Mouse (Mus musculus): ENCODE results near the gene Rhox2a. TPM values are rescaled to one million over a fixed set of nuclear protein-coding genes. Genes with fewer than 3 reads are reported as not detected.

Rhox2a gene
- polyA plus RNA-seq (2017; shearing (Covaris generic)), result not detected

GRCm38 (mm10) chrX:37244676-37245075, at the start of gene Rhox2a:
Gene Rhox2a, plus strand, starts transcription at chrX:37244976.

DNA sequence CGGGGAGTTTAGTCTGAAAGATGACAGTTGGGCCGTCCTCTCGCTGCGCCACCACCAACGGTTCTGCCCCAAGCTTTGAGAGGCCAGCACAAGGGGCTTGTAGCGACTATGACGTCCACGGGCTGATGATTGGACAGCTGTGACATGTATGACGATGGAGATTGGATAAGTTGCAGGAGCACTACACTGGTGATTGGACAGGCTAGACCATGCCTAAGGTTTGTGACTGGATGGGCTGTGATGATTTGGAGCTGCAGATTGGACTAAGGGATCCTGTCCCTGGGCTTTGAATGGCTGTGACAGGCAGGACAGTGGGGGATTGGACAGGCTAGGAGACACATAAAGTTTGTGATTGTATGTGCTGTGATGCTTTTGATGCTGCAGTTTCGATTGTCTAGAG, 33.8 kb upstream of the Rhox2a start, which contains the start of gene Gm9:
TSS of gene Gm9 (minus strand) at position 101 of the 400 bp plus-strand sequence.

GRCm38 (mm10) chrX:37222158-37222557, 22.6 kb upstream of the Rhox2a start, which contains the start of gene Rhox1:
Gene Rhox1, minus strand, starts transcription at chrX:37222258.

GRCm38 (mm10) chrX:37249619-37250018, 4.8 kb downstream of the Rhox2a start, which contains the start of gene Rhox3a:
Gene Rhox3a, plus strand, starts transcription at chrX:37249919.

GRCm38 (mm10) chrX:37265038-37265437, 20.3 kb downstream of the Rhox2a start, which contains the start of gene Rhox4a:
Gene Rhox4a, plus strand, starts transcription at chrX:37265338.

Other genes with a start within 250 kb of the Rhox2a start
- gene Sowahd, start 196.1 kb upstream of the Rhox2a start, polyA plus RNA-seq (2017; shearing (Covaris generic)), result not detected
- gene Rpl39, start 159.6 kb upstream of the Rhox2a start, polyA plus RNA-seq (2017; shearing (Covaris generic)), result 452 TPM
- gene Upf3b, start 134.7 kb upstream of the Rhox2a start, polyA plus RNA-seq (2017; shearing (Covaris generic)), result 24.7 TPM
- gene Nkap, start 118.2 kb upstream of the Rhox2a start, polyA plus RNA-seq (2017; shearing (Covaris generic)), result 28.6 TPM
- 0.22 TPM for gene Akap14, start 76.1 kb upstream of the Rhox2a start, polyA plus RNA-seq (2017; shearing (Covaris generic))
- 231 TPM for gene Ndufa1, start 53.8 kb upstream of the Rhox2a start, polyA plus RNA-seq (2017; shearing (Covaris generic))
- gene Rnf113a1, start 53.7 kb upstream of the Rhox2a start, polyA plus RNA-seq (2017; shearing (Covaris generic)), result 13.8 TPM
- not detected for gene Gm9, start 33.9 kb upstream of the Rhox2a start, polyA plus RNA-seq (2017; shearing (Covaris generic))
- gene Rhox1, start 22.7 kb upstream of the Rhox2a start, polyA plus RNA-seq (2017; shearing (Covaris generic)), result not detected
- not detected for gene Rhox3a, start 4.9 kb downstream of the Rhox2a start, polyA plus RNA-seq (2017; shearing (Covaris generic))
- 0.28 TPM for gene Rhox4a, start 20.4 kb downstream of the Rhox2a start, polyA plus RNA-seq (2017; shearing (Covaris generic))
- not detected for gene Rhox3a2, start 135.1 kb downstream of the Rhox2a start, polyA plus RNA-seq (2017; shearing (Covaris generic))
- gene Rhox4a2, start 145.9 kb downstream of the Rhox2a start, polyA plus RNA-seq (2017; shearing (Covaris generic)), result not detected
- not detected for gene Rhox2b, start 167.1 kb downstream of the Rhox2a start, polyA plus RNA-seq (2017; shearing (Covaris generic))
- 0.20 TPM for gene Rhox4b, start 187.5 kb downstream of the Rhox2a start, polyA plus RNA-seq (2017; shearing (Covaris generic))
- gene Rhox2c, start 208.7 kb downstream of the Rhox2a start, polyA plus RNA-seq (2017; shearing (Covaris generic)), result not detected
- gene Rhox3c, start 213.6 kb downstream of the Rhox2a start, polyA plus RNA-seq (2017; shearing (Covaris generic)), result not detected
- not detected for gene Rhox4c, start 235.4 kb downstream of the Rhox2a start, polyA plus RNA-seq (2017; shearing (Covaris generic))
- gene Rhox2d, start 248.5 kb downstream of the Rhox2a start, polyA plus RNA-seq (2017; shearing (Covaris generic)), result not detected